Mouse (Mus musculus): ENCODE results near the gene Gtf2a1l. TPM values are rescaled to one million over a fixed set of nuclear protein-coding genes. Genes with fewer than 3 reads are reported as not detected.

Gtf2a1l gene
- total and polyA plus RNA-seq, 2 experiments from 2014 or later = 0.24 to 0.52 TPM

- DNase-seq (no peak), ATAC-seq (peak; percentile 33; the same call in 1 of the 2 replicates)
- Histone ChIP-seq H3K9me3 (ENCODE audit: low read length) (no peaks in the 10 kb centered on the region), H3K9ac (no peak overlapping the region), H3K27me3 (ENCODE audit: insufficient read depth, low read length) (no peaks in the 10 kb centered on the region; the same call in 1 of the 2 replicates), H3K4me2 (ENCODE audit: low read depth) (no peak overlapping the region), H3K36me3 (ENCODE audit: insufficient read depth) (no peaks in the 10 kb centered on the region), H3K4me3 (ENCODE audit: low read depth, low read length) (no peak overlapping the region), H3K27ac (ENCODE audit: low read depth, low read length) (no peak overlapping the region), H3K4me1 (ENCODE audit: insufficient read depth) (peaks cover 8% of the 10 kb centered on the region)
- TF ChIP-seq CTCF (IDR thresholded peaks at IDR 0.05; ENCODE audit: low read depth) = no peak
- WGBS = 12% methylated on average over 5 of the region's 5 CpGs
These were observed 95.1 kb downstream of the Gtf2a1l start for GRCm38 (mm10) chr17:88763396-88764135.

- DNase-seq = no peak
These were observed 95.7 kb downstream of the Gtf2a1l start for GRCm38 (mm10) chr17:88764136-88764485.

More at GRCm38 (mm10) chr17:88764136-88764485, 95.7 kb downstream of the Gtf2a1l start:
- no peaks in the 10 kb centered on the region; the same call in 1 of the 2 replicates for H3K27me3 ChIP-seq (ENCODE audit: insufficient read depth, low read length)
- no peaks in the 10 kb centered on the region for H3K36me3 ChIP-seq (ENCODE audit: insufficient read depth)
- peak; percentile 81 for ATAC-seq
- H3K9me3 ChIP-seq (ENCODE audit: low read length) = no peaks in the 10 kb centered on the region
- no peak overlapping the region for H3K9ac ChIP-seq
- H3K27ac ChIP-seq (ENCODE audit: low read depth, low read length) = no peak overlapping the region
- no peak overlapping the region for H3K4me3 ChIP-seq (ENCODE audit: low read depth, low read length)
- 0 out of 2 replicates have a peak, but pooled peaks cover 4% of the 10 kb centered on the region for H3K4me1 ChIP-seq (ENCODE audit: insufficient read depth)
- H3K4me2 ChIP-seq (ENCODE audit: low read depth) = no peak overlapping the region
- no peak for TF ChIP-seq CTCF (IDR thresholded peaks at IDR 0.05; ENCODE audit: low read depth)
- WGBS = 15% methylated on average over 3 of the region's 3 CpGs

Other genes starting within 250 kb of the Gtf2a1l start
- gene Foxn2, start 227.9 kb upstream of the Gtf2a1l start, total RNA-seq (2014; rRNA removed) = 11.2 and 11.5 TPM in 2 replicates
- gene Foxn2, start 227.9 kb upstream of the Gtf2a1l start, polyA plus RNA-seq (2015; fragmentation: Nextera tagmentation; extraction: Ambion mirVana) = 4.3 and 5.0 TPM in 2 replicates
- 49.9 and 63.4 TPM in 2 replicates for gene Ppp1r21, start 138.5 kb upstream of the Gtf2a1l start, total RNA-seq (2014; rRNA removed)
- 24.5 and 25.7 TPM in 2 replicates for gene Ppp1r21, start 138.5 kb upstream of the Gtf2a1l start, polyA plus RNA-seq (2015; fragmentation: Nextera tagmentation; extraction: Ambion mirVana)
- gene Ston1, start 71.0 kb upstream of the Gtf2a1l start, total RNA-seq (2014; rRNA removed) = 1.4 and 2.2 TPM in 2 replicates
- 0.52 and 1.5 TPM in 2 replicates for gene Ston1, start 71.0 kb upstream of the Gtf2a1l start, polyA plus RNA-seq (2015; fragmentation: Nextera tagmentation; extraction: Ambion mirVana)
- 0.62 and 0.95 TPM in 2 replicates for gene Lhcgr, start 123.3 kb downstream of the Gtf2a1l start, total RNA-seq (2014; rRNA removed)
- 1.2 and 2.0 TPM in 2 replicates for gene Lhcgr, start 123.3 kb downstream of the Gtf2a1l start, polyA plus RNA-seq (2015; fragmentation: Nextera tagmentation; extraction: Ambion mirVana)